ENCODE assay signal across 8 mouse cellular contexts in the genomic region with DNA sequence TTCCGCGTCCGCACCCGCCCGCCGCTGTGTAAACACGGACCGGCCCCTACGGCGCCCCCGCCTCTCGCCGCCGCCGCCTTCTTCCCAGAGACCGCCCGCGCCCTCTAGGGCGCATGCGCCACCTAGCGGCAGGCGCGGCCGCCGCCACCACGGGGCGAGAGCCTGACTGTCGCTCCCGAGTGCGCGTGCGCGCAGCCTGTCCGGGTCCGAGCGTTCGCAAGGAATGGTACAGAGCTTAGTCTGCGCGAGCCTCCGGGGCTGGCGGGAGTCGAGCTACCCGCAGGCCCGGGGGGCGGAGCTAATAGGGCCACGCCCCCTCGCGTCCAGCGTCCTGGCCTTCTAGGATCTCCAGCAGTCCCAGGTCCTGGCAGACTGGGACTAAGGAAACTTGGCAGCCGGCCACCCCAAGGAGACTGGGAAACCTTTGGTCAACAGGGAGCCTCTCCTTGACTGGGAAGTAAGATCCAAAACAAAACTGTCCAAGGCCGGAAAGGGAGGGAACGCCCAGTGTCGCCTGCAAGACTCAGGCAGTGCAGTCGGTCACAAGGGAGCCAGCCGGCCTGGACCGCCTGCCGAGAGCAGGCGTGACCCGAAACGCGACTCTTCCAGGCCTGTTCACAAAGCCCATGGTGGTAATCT. TPM values are rescaled to one million over a fixed set of nuclear protein-coding genes. Genes with fewer than 3 reads are reported as not detected.
DNase-seq lines count a peak whose midpoint lies in the region; ATAC-seq lines count a peak whose summit lies in the region.

TSS of gene Fcho2 (minus strand) at position 303 of the 639 bp plus-strand sequence.

- H3K9ac ChIP-seq in hindbrain, embryonic 16.5 days (ENCODE audit: low read depth, low read length), result peak within 1 kb of the TSS; percentile 92

- peak; percentile 97 for ATAC-seq in hindbrain, embryonic 16.5 days

- WGBS in hindbrain, embryonic 16.5 days, result under 1% methylated on average over 52 of the region's 61 CpGs
- WGBS in macrophage (ENCODE audit: missing documents), result 2% methylated on average over 47 of the region's 61 CpGs

- peak within 1 kb of the TSS; percentile 92 for H3K27ac ChIP-seq in hindbrain, embryonic 16.5 days (ENCODE audit: low read depth, low read length)
- H3K27ac ChIP-seq in macrophage, result peak within 1 kb of the TSS; percentile 90

- H3K4me3 ChIP-seq in hindbrain, embryonic 16.5 days (ENCODE audit: low read length), result peak within 1 kb of the TSS; percentile 83
- H3K4me3 ChIP-seq in macrophage (ENCODE audit: inconsistent target), result peak within 1 kb of the TSS; percentile 77

- H3K27me3 ChIP-seq in hindbrain, embryonic 16.5 days (replicated peaks; ENCODE audit: control insufficient read depth, insufficient read depth, low read length), result no peaks in the 10 kb centered on the region

- H3K4me1 ChIP-seq in hindbrain, embryonic 16.5 days (ENCODE audit: control insufficient read depth, insufficient read depth, low read depth, low read length), result peaks cover 7% of the 10 kb centered on the region

- peak within 1 kb of the TSS; percentile 59 for H3K4me2 ChIP-seq in hindbrain, embryonic 16.5 days (ENCODE audit: low read length)

- no peaks in the 10 kb centered on the region for H3K36me3 ChIP-seq in hindbrain, embryonic 16.5 days (ENCODE audit: control insufficient read depth, insufficient read depth, low read length)
- H3K36me3 ChIP-seq in macrophage (ENCODE audit: inconsistent target), result no peaks in the 10 kb centered on the region

- peak; percentile 90 for DNase-seq in T-cell, adult 2 months (ENCODE audit: low spot score)
- peak; percentile 92 to 94 for DNase-seq in cerebellum, postnatal 36 days
- DNase-seq in gastrocnemius, adult 18-20 months (ENCODE audit: low spot score), result peak; percentile 96
- DNase-seq in left cerebral cortex, adult 18-20 months (ENCODE audit: low spot score in 2 of 2), result peak; percentile 92 to 95
- peak; percentile 95 for DNase-seq in right cerebral cortex, adult 18-20 months
- peak; percentile 87 for DNase-seq in urinary bladder, postnatal 10 days (ENCODE audit: low spot score)

- peaks cover 38% of the 10 kb centered on the region for H3K79me2 ChIP-seq in macrophage (ENCODE audit: inconsistent target)

- no peaks in the 10 kb centered on the region for H3K9me3 ChIP-seq in hindbrain, embryonic 16.5 days (ENCODE audit: control insufficient read depth, low read length)

RNA-seq across cellular contexts. Expression of gene Fcho2, which starts in this region (rescaled TPM):
- total RNA-seq in gastrocnemius, adult 18-20 months (2021), result 10 to 100 TPM; 21.3 to 26.3 TPM
- polyA plus RNA-seq in hindbrain, embryonic 16.5 days (2015; fragmentation: Nextera tagmentation; extraction: Ambion mirVana), result 21.2 and 24.7 TPM in 2 replicates
- 10 to 100 TPM; 36.4 to 37.9 TPM for total RNA-seq in left cerebral cortex, adult 18-20 months (2021)
- total RNA-seq in macrophage (2018; cell fraction: chromatin; rRNA removed), result 100 to 1,000 TPM; 133 to 774 (median 552) TPM
- 100 to 1,000 TPM in 5 of 26 experiments, 10 to 100 TPM in 21; 34.5 to 126 (median 79.4) TPM for total RNA-seq in macrophage (2018; cell fraction: cytosol; rRNA removed)
- total RNA-seq in macrophage (2018; cell fraction: nucleus; rRNA removed), result 100 to 1,000 TPM in 21 of 26 experiments, 10 to 100 TPM in 5; 87.6 to 549 (median 241) TPM
- 41.5 to 104 TPM (median 81.1 TPM) in 3 replicates for polyA plus RNA-seq in macrophage (2018)

Comparison
In these comparisons a context has a peak if more than half of its experiments do, and no peak if none do; other contexts are left out.
1. Peak in every context shown above with its lines: DNase-seq, ATAC-seq, H3K4me3 ChIP-seq and H3K27ac ChIP-seq.